Mouse (Mus musculus): Measurements from ENCODE around the gene Hist1h4d.

The Hist1h4d gene

GRCm38 (mm10) chr13:23595622-23596372 is 14.4 kb downstream of the Hist1h4d start:
- no peak for DNase-seq

- peak; percentile 89 for DNase-seq
Observed at GRCm38 (mm10) chr13:23597957-23598356, 16.6 kb downstream of the Hist1h4d start.

- DNase-seq: no peak
Observed at GRCm38 (mm10) chr13:23603182-23603699, 21.8 kb downstream of the Hist1h4d start.

- DNase-seq: no peak
Observed at GRCm38 (mm10) chr13:23604452-23604851, 23.1 kb downstream of the Hist1h4d start.

- no peak for DNase-seq
Observed at GRCm38 (mm10) chr13:23605052-23605451, 23.7 kb downstream of the Hist1h4d start.

GRCm38 (mm10) chr13:23609209-23609608 is 27.8 kb downstream of the Hist1h4d start:
- no peak for DNase-seq

- no peak for DNase-seq
Observed at GRCm38 (mm10) chr13:23609844-23610243, 28.4 kb downstream of the Hist1h4d start.

GRCm38 (mm10) chr13:23610393-23610792 is 29.0 kb downstream of the Hist1h4d start:
- DNase-seq: no peak

GRCm38 (mm10) chr13:23611638-23612037 is 30.2 kb downstream of the Hist1h4d start:
- DNase-seq: peak in 1 of 2 experiments; percentile 9

- no peak for DNase-seq
Observed at GRCm38 (mm10) chr13:23620056-23620732, 38.8 kb downstream of the Hist1h4d start.

- DNase-seq: peak; percentile 62 to 75
Observed at GRCm38 (mm10) chr13:23620733-23621531, 39.5 kb downstream of the Hist1h4d start, which contains the start of gene Hist1h2be. Gene Hist1h2be (minus strand): TSS chr13:23621124.

GRCm38 (mm10) chr13:23621532-23622174 is 40.3 kb downstream of the Hist1h4d start:
- DNase-seq: peak; percentile 70 to 83

GRCm38 (mm10) chr13:23622175-23622671 is 40.8 kb downstream of the Hist1h4d start, which contains the start of gene Hist1h1e:
Gene Hist1h1e (minus strand): TSS chr13:23622558.
- DNase-seq: peak; percentile 91 to 95

- peak; percentile 34 to 35 for DNase-seq
Observed at GRCm38 (mm10) chr13:23622861-23623450, 41.6 kb downstream of the Hist1h4d start.

- DNase-seq: peak; percentile 14 to 33
Observed at GRCm38 (mm10) chr13:23630653-23631052, 49.3 kb downstream of the Hist1h4d start.
